Mouse (Mus musculus): Measurements from ENCODE around the gene Supv3l1. TPM values are rescaled to one million over a fixed set of nuclear protein-coding genes. Genes with fewer than 3 reads are reported as not detected.
"Not testable (repeated sequence)": the region's sequence is repeated elsewhere in the genome, so short reads cannot be mapped to it uniquely, and the experiment has no call there.

The Supv3l1 gene
- polyA plus RNA-seq, 1 experiment from 2014 or later: 20.0 TPM

DNA sequence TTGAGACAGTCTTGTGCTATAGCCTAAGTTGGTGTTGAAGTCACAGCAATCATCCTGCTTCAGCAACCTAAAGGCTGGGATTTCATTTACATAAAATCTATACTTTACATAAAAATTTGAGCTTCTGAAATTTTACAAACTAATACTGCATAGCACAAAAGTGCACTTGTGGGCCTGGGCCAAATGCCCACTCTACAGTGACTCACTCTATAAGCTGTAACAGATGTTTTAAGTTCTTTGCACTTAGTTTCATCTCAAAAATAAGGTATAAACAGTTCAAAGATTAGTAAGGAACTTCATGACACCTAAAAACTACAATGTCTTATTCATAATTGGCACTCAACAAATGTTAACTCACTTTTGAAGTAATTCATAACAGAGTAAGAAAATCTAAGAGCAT is 11.8 kb upstream of the Supv3l1 start:
- no peak for DNase-seq
- H3K4me3 ChIP-seq (replicated peaks): no peak overlapping the region
- no peak overlapping the region for H3K27ac ChIP-seq
- no peak overlapping the region for H3K9ac ChIP-seq
- H3K36me3 ChIP-seq: peaks cover 74% of the 10 kb centered on the region
- no peaks in the 10 kb centered on the region for H3K27me3 ChIP-seq
- no peak overlapping the region for H3K4me2 ChIP-seq
- ATAC-seq (ENCODE audit: low read depth): no peak
- no peaks in the 10 kb centered on the region for H3K9me3 ChIP-seq (replicated peaks)
- no peaks in the 10 kb centered on the region for H3K4me1 ChIP-seq (replicated peaks)

DNA sequence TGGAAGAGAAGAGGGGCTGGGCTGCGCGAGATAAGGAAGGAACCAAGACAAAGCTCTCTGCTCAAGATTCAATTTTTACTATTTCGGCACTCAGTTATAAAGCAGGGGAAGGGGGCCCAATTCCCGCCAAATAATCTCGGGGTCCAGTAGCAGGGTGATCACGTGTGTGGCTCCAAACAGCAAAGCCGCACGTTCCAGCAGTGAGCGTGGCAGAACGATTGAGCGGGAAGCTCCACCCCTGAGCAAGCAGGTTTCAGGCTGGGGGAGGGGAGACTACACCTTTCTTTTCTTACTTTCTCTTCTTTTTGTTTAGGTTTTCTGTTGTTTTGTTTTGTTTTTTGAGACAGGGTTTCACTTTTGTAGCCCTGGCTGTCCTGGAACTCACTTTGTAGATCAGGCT is 2.5 kb upstream of the Supv3l1 start:
- peaks cover 34% of the 10 kb centered on the region for H3K4me1 ChIP-seq (replicated peaks)
- not testable (repeated sequence) for H3K27me3 ChIP-seq; H3K4me3 ChIP-seq (replicated peaks); ATAC-seq (ENCODE audit: low read depth); DNase-seq; H3K27ac ChIP-seq; H3K9me3 ChIP-seq (replicated peaks); H3K9ac ChIP-seq; H3K4me2 ChIP-seq
- H3K36me3 ChIP-seq: peaks cover 32% of the 10 kb centered on the region
- 59% methylated on average over 11 of the region's 11 CpGs for WGBS (ENCODE audit: insufficient replicate concordance)

DNA sequence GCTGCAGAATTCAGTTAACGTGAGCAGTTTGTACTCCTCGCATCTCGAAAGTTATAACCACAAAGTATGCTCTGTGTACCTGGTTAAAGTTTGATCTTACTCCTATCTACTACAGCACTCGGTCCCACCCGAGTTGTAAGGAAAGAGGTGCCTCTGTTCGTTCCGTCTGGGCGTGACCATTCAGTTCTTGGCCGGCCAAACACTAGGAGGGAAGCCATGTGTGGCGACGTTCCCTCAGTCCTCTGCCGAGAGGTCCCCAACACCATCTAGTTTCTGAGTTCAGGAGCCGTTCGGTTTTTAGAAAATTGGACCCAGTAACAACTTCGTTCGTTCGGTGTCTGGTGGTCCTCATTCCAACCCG is 722 bp upstream of the Supv3l1 start:
- DNase-seq (no peak), ATAC-seq (ENCODE audit: low read depth) (peak; percentile 39; the same call in 1 of the 2 replicates)
- 29% methylated on average over 18 of the region's 18 CpGs for WGBS (ENCODE audit: insufficient replicate concordance)
- no peaks in the 10 kb centered on the region for H3K27me3 ChIP-seq
- H3K4me2 ChIP-seq: peak overlapping the region; percentile 73
- peak overlapping the region; percentile 96 for H3K9ac ChIP-seq
- H3K27ac ChIP-seq: peak overlapping the region; percentile 81
- H3K9me3 ChIP-seq (replicated peaks): no peaks in the 10 kb centered on the region
- H3K36me3 ChIP-seq: peaks cover 34% of the 10 kb centered on the region
- peak overlapping the region; percentile 99 for H3K4me3 ChIP-seq (replicated peaks)
- H3K4me1 ChIP-seq (replicated peaks): peaks cover 34% of the 10 kb centered on the region

DNA sequence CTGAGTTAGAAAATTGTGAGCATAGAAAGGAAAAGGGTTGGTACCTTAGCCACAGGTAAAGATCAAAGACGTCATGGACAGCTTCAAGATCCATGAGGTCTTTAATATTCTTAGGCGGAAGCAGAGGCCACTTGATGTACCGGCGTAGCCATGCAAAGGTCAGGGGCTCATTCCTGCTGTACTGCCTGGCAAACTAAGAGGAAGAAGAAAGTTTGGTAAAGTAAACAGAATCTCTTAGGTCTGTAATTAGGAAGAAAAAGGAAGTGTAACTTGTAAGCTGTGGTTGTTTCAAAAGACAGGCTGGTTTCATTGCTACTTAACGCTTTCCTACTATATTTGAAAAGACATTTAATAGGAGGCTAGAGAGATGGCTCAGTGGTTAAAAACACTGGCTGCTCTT is 19.1 kb downstream of the Supv3l1 start:
- WGBS (ENCODE audit: insufficient replicate concordance): 81% methylated on average over 5 of the region's 5 CpGs
- Histone ChIP-seq H3K27me3 (no peaks in the 10 kb centered on the region), H3K27ac (no peak overlapping the region), H3K4me3 (replicated peaks) (no peak overlapping the region), H3K4me2 (no peak overlapping the region), H3K9me3 (replicated peaks) (no peaks in the 10 kb centered on the region), H3K36me3 (peaks cover 77% of the 10 kb centered on the region), H3K9ac (no peak overlapping the region), H3K4me1 (replicated peaks) (peaks cover 3% of the 10 kb centered on the region; the same call in 1 of the 2 replicates)
- DNase-seq: no peak
- ATAC-seq (ENCODE audit: low read depth): no peak

DNA sequence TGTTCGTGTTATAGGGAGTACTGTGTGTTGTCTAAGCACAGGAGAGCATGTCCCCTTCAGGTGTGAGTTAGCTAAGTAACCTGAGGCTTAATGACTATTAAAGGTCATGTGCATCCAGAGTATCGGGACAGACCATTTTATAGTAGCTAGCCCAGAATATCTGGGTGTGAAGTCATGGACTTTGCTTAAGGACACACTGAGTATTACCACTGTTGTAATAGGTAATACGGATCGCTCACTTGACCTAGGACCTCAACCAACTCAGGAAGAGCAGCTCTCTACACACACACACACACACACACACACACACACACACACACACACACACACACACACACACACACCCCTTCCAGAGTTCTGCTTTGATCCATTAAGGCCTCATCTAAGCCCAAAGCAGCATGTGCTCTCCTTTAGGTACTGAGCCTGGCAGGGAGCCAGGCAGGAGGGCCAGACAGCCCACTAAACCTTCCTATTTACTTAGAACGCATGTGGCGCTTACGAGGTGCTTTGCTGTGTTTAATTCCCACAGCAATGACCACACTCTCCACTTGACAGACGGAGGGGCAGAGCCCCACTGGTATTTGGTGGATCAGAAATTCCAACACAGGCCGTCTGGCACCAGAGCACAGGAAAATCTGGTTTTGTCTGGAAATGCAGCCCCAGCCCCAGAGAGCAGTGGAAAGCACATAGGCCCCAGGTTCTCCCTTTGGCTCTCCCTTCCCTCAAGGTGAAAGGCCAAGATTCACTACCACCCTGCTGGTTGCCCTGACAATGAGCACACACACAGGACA is 24.3 kb downstream of the Supv3l1 start:
- DNase-seq (no peak), ATAC-seq (ENCODE audit: low read depth) (no peak)
- peaks cover 5% of the 10 kb centered on the region for H3K4me1 ChIP-seq (replicated peaks)
- no peak overlapping the region for H3K4me3 ChIP-seq (replicated peaks)
- peaks cover 27% of the 10 kb centered on the region for H3K36me3 ChIP-seq
- H3K4me2 ChIP-seq: no peak overlapping the region
- no peak overlapping the region for H3K9ac ChIP-seq
- 59% methylated on average over 9 of the region's 9 CpGs for WGBS (ENCODE audit: insufficient replicate concordance)
- H3K27ac ChIP-seq: peak overlapping the region; percentile 47; the same call in 1 of the 2 replicates
- H3K27me3 ChIP-seq: no peaks in the 10 kb centered on the region
- H3K9me3 ChIP-seq (replicated peaks): no peaks in the 10 kb centered on the region

DNA sequence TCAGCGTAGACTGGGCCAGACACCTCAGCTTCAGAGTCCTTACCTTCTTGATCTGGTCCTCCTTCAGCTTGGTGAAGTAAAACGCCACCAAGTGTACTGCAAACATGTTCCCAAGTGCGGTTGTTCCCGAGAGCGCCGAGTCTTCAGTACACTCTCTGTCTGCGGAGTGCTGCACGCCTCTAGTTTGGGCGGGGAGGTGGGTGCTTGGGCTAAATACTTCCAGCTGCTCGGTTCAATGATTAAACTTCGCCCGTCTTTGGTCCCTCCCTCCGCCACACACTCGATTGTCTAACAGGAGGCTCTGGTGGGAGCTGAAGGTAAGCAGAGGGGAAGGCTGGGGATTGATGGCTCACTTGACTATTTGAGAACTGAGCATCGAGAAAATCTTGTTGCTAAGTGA is 27.3 kb downstream of the Supv3l1 start, which contains the start of gene Hkdc1:
Gene Hkdc1, minus strand, starts transcription at position 237 of the 400 bp plus-strand sequence.
- WGBS (ENCODE audit: insufficient replicate concordance): 54% methylated on average over 15 of the region's 15 CpGs
- 0 out of 2 replicates have a peak, but pooled peaks cover 1% of the 10 kb centered on the region for H3K27me3 ChIP-seq
- ATAC-seq (ENCODE audit: low read depth) (peak; percentile 39), DNase-seq (no peak)
- H3K9ac ChIP-seq: no peak within 1 kb of the TSS
- H3K9me3 ChIP-seq (replicated peaks): no peaks in the 10 kb centered on the region
- peak within 1 kb of the TSS; percentile 21; the same call in 1 of the 2 replicates for H3K4me3 ChIP-seq (replicated peaks)
- no peaks in the 10 kb centered on the region for H3K36me3 ChIP-seq
- no peak within 1 kb of the TSS; the same call in 1 of the 2 replicates for H3K27ac ChIP-seq
- H3K4me2 ChIP-seq: peak within 1 kb of the TSS; percentile 47
- H3K4me1 ChIP-seq (replicated peaks): peaks cover 5% of the 10 kb centered on the region

DNA sequence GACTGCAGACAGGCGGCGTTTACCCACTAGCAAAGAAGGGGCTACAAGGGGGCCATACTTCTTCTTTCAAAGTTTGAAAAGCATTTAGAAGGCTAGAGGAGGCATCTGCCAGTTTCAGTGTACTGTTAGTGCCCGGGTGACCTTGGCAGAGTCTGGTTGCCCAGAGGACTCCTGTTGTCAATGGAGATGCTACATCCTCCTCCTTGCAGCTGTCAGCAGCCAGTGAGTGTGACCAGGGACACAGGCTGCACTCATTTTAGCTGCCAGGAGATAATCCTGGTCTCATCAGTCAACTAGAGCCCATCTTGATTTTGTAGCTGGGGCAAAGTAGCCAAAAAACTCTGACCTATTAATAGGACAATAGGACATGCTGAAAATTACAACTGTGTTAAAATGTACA is 28.4 kb downstream of the Supv3l1 start:
- no peak overlapping the region for H3K9ac ChIP-seq
- H3K27me3 ChIP-seq: 0 out of 2 replicates have a peak, but pooled peaks cover 2% of the 10 kb centered on the region
- no peaks in the 10 kb centered on the region for H3K36me3 ChIP-seq
- no peak for DNase-seq
- no peak overlapping the region for H3K27ac ChIP-seq
- peaks cover 9% of the 10 kb centered on the region for H3K4me1 ChIP-seq (replicated peaks)
- 67% methylated on average over 3 of the region's 3 CpGs for WGBS (ENCODE audit: insufficient replicate concordance)
- peak overlapping the region; percentile 6; the same call in 1 of the 2 replicates for H3K4me3 ChIP-seq (replicated peaks)
- H3K9me3 ChIP-seq (replicated peaks): no peaks in the 10 kb centered on the region
- H3K4me2 ChIP-seq: peak overlapping the region; percentile 47
- no peak for ATAC-seq (ENCODE audit: low read depth)

DNA sequence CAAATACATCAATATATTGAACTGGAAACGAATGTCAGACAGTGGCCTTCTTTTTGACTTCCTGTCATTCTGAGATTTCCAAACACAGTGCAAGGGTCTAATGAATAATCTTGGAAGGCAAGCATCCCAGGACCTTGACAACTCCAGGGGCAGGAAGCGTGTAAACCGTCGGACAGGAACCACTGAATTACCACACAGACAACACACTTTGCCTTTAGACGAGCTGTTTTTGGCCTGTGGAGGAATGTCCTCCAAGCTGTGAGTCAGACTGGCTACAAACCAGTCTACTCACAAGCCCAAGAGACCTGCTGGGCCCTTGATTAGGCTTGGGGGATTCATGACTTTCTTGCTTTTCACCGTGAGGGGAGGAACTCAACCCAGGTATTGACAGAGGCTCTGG is 29.1 kb downstream of the Supv3l1 start:
- 0 out of 2 replicates have a peak, but pooled peaks cover 2% of the 10 kb centered on the region for H3K27me3 ChIP-seq
- DNase-seq (no peak), ATAC-seq (ENCODE audit: low read depth) (no peak)
- WGBS (ENCODE audit: insufficient replicate concordance): 43% methylated on average over 6 of the region's 6 CpGs
- H3K4me2 ChIP-seq: peak overlapping the region; percentile 47
- H3K36me3 ChIP-seq: no peaks in the 10 kb centered on the region
- H3K9ac ChIP-seq: no peak overlapping the region
- H3K4me3 ChIP-seq (replicated peaks): no peak overlapping the region
- peaks cover 5% of the 10 kb centered on the region for H3K4me1 ChIP-seq (replicated peaks)
- H3K27ac ChIP-seq: peak overlapping the region; percentile 9; the same call in 1 of the 2 replicates
- no peaks in the 10 kb centered on the region for H3K9me3 ChIP-seq (replicated peaks)

DNA sequence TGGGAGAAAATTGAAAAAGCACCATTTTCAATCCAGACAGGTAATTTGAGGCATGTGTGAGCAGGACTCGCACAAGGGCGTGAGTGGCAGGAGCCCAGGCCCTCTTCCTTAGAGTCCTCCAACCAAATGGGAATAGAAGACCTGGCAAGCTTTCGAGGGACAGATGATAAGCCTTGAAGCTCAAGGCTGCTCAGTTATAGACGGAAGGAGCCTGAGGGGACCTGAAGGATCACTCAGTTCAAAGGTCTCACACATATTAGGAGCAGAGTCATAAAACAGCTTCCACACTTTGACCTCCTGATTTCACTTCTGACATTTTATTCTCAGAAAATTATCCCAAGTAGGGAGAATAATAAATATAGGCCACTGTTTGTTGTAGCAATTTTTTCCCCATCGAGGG is 30.1 kb downstream of the Supv3l1 start:
- H3K27me3 ChIP-seq: 0 out of 2 replicates have a peak, but pooled peaks cover 2% of the 10 kb centered on the region
- H3K27ac ChIP-seq: no peak overlapping the region
- WGBS (ENCODE audit: insufficient replicate concordance): 65% methylated on average over 5 of the region's 5 CpGs
- no peak overlapping the region for H3K9ac ChIP-seq
- H3K9me3 ChIP-seq (replicated peaks): no peaks in the 10 kb centered on the region
- H3K4me1 ChIP-seq (replicated peaks): peaks cover 7% of the 10 kb centered on the region; the same call in 1 of the 2 replicates
- ATAC-seq (ENCODE audit: low read depth) (no peak), DNase-seq (no peak)
- no peak overlapping the region for H3K4me2 ChIP-seq
- H3K4me3 ChIP-seq (replicated peaks): no peak overlapping the region
- no peaks in the 10 kb centered on the region for H3K36me3 ChIP-seq

DNA sequence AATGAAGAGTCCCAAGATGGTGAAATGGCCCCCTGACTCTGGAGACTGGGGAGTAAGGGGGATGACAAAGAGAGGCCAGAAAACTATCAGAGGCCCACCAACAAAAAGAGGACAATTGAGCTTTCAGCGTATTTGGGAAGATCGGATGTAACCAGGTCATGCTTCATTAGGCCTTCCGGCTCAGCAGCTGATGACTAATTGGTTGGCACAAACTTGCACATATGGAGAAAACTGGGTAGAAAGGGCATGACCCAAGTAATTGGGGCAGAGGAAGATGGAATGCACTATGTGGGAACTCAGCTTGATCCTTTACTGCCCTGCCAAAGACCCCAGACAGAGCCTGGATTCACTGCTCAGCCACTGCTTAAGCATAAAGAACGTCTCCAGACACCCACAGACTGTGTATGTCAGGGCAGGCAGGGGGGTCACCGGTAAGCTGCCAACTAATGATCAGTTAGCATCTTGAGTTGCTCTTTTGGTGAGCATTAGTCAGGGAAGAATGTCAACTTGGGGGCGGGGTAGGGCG is 30.6 kb downstream of the Supv3l1 start:
- Histone ChIP-seq H3K4me2 (no peak overlapping the region), H3K4me1 (replicated peaks) (peaks cover 7% of the 10 kb centered on the region; the same call in 1 of the 2 replicates), H3K27ac (no peak overlapping the region), H3K27me3 (0 out of 2 replicates have a peak, but pooled peaks cover 2% of the 10 kb centered on the region), H3K9ac (no peak overlapping the region), H3K36me3 (no peaks in the 10 kb centered on the region), H3K4me3 (replicated peaks) (no peak overlapping the region), H3K9me3 (replicated peaks) (no peaks in the 10 kb centered on the region)
- ATAC-seq (ENCODE audit: low read depth) (no peak), DNase-seq (no peak)
- WGBS (ENCODE audit: insufficient replicate concordance): 72% methylated on average over 7 of the region's 7 CpGs

DNA sequence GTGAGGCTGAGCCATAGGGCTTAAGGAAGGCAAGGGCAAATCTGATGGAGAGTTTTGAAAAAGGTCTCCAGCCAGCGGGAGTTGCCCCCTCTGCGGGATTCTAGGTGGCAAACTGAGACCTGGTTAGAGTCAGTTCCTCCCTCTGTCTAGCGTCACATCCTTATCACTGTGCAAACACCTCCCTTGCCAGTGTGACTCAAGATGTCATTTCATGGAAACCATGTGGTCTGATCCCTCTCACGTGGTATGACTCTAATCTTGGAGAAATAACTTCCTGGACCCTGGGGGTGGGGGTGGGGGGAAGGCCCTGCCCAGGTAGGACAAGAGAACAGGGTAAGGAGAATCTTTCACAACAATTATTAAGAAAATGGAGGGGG is 35.9 kb downstream of the Supv3l1 start:
- no peak for DNase-seq
- 2% methylated on average over 4 of the region's 4 CpGs for WGBS (ENCODE audit: insufficient replicate concordance)
- H3K4me1 ChIP-seq (replicated peaks): peaks cover 18% of the 10 kb centered on the region
- H3K4me2 ChIP-seq: no peak overlapping the region
- peak; percentile 57; the same call in 1 of the 2 replicates for ATAC-seq (ENCODE audit: low read depth)
- no peak overlapping the region for H3K4me3 ChIP-seq (replicated peaks)
- no peaks in the 10 kb centered on the region for H3K9me3 ChIP-seq (replicated peaks)
- H3K27me3 ChIP-seq: 0 out of 2 replicates have a peak, but pooled peaks cover 7% of the 10 kb centered on the region
- peak overlapping the region; percentile 26; the same call in 1 of the 2 replicates for H3K27ac ChIP-seq
- H3K36me3 ChIP-seq: no peaks in the 10 kb centered on the region
- no peak overlapping the region for H3K9ac ChIP-seq
